Mouse (Mus musculus) intestine, embryonic 16.5 days (tissue): Measurements from ENCODE around the gene Rsl1d1. TPM values are rescaled to one million over a fixed set of nuclear protein-coding genes. Genes with fewer than 3 reads are reported as not detected.

Experiments
- ATAC-seq: fragments of 200-750 bp; cut with Nextera tagmentation; 2 replicates; pipeline ENCODE4 v1.8.0; 2017; ENCODE audit warnings: moderate TSS enrichment, moderate library complexity
- H3K27ac ChIP-seq: fragments of 300-500 bp; sonication (generic); 2 replicates; pipeline ENCODE4 v1.5.1; 2014; ENCODE audit warnings: mild to moderate bottlenecking, low read length
- H3K27me3 ChIP-seq: fragments of 300-500 bp; sonication (generic); replicated peaks from 2 replicates; pipeline ENCODE4 v1.6.1; 2014; ENCODE audit warnings: low read length, control low read depth, mixed read lengths; ENCODE audit not compliant: control insufficient read depth, insufficient read depth
- H3K36me3 ChIP-seq: fragments of 300-500 bp; sonication (generic); 2 replicates; pipeline ENCODE4 v1.6.1; 2014; ENCODE audit warnings: low read length, control low read depth; ENCODE audit not compliant: control insufficient read depth, insufficient read depth
- H3K4me1 ChIP-seq: fragments of 300-500 bp; sonication (generic); 2 replicates; pipeline ENCODE4 v1.6.1; 2014; ENCODE audit warnings: low read length, control low read depth, mixed read lengths; ENCODE audit not compliant: control insufficient read depth, insufficient read depth
- H3K4me2 ChIP-seq: fragments of 300-500 bp; sonication (generic); 2 replicates; pipeline ENCODE4 v1.6.1; 2014; ENCODE audit warnings: low read depth, low read length, control low read depth
- H3K4me3 ChIP-seq: fragments of 300-500 bp; sonication (generic); 2 replicates; pipeline ENCODE4 v1.5.1; 2014; ENCODE audit warnings: mild to moderate bottlenecking, low read length
- H3K9ac ChIP-seq: fragments of 300-500 bp; sonication (generic); 2 replicates; pipeline ENCODE4 v1.6.1; 2014; ENCODE audit warnings: low read depth, low read length
- H3K9me3 ChIP-seq: fragments of 300-500 bp; sonication (generic); 2 replicates; pipeline ENCODE4 v1.6.1; 2016; ENCODE audit warnings: low read length, control low read depth; ENCODE audit not compliant: control insufficient read depth
- WGBS: fragments of 180-500 bp; shearing (Covaris S2); extraction: QIAGEN DNeasy Blood & Tissue Kit; methylation state at CpG from one replicate; pipeline ENCODE4 v1.1.7; 2014; 5-methylcytosine and 5-hydroxymethylcytosine counted together
- polyA plus RNA-seq: library from polyadenylated mRNA; unstranded; fragments of >200 nt; fragmentation: Nextera tagmentation; extraction: Ambion mirVana; gene quantifications from 2 replicates; pipeline ENCODE4 v1.2.1, GENCODE M21; 2015

Rsl1d1 gene
- polyA plus RNA-seq, 1 experiment from 2014 or later = 170 TPM

DNA sequence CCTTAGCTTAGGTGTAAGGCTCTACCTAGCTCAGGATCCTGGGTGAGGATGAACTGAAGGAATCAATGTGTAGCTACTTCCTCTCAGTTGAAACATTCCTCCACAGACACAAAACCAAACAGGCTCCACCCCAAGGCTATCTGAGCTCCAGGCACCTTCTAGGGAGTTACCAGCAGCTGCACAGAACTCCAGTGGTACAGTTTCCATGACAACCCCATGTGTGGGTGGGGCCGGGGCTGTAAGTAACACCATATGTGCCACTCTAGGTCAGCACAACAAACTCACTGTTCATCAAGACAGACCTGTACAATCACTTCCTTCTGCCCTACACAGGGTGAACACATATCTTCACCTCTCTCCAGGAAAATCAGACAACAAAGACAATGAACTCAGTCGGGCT, 4.7 kb downstream of the Rsl1d1 start:
- no peaks in the 10 kb centered on the region; the same call in 1 of the 2 replicates for H3K4me1 ChIP-seq
- H3K27ac ChIP-seq = no peak overlapping the region
- no peaks in the 10 kb centered on the region for H3K27me3 ChIP-seq
- H3K36me3 ChIP-seq = peaks cover 24% of the 10 kb centered on the region
- no peak overlapping the region for H3K4me3 ChIP-seq
- no peak overlapping the region for H3K4me2 ChIP-seq
- 64% methylated on average over 2 of the region's 2 CpGs for WGBS
- no peak for ATAC-seq
- no peaks in the 10 kb centered on the region for H3K9me3 ChIP-seq
- no peak overlapping the region for H3K9ac ChIP-seq

DNA sequence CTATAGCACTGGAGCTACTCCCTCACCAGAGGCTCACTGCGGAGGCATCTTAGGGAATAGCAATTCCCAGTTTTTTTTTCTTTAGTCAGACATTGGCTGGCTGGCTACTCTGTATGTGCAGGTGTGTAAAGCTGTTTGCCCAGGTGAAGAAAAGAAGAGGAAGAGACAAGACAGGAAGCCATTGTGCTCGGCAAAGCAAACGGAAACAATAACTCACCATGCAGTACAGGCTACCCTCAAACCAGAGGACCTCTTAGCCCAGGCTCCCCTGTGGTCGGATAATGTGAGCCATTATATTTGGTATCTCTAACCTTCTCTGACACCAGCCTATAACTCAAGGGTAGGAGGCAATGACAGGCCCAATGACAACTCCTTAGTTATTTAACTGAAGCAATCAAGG, 6.1 kb downstream of the Rsl1d1 start:
- no peak overlapping the region for H3K4me3 ChIP-seq
- peaks cover 30% of the 10 kb centered on the region for H3K36me3 ChIP-seq
- ATAC-seq = no peak
- H3K27me3 ChIP-seq = no peaks in the 10 kb centered on the region
- H3K27ac ChIP-seq = no peak overlapping the region
- no peaks in the 10 kb centered on the region for H3K9me3 ChIP-seq
- H3K4me1 ChIP-seq = no peaks in the 10 kb centered on the region; the same call in 1 of the 2 replicates
- 90% methylated on average over 4 of the region's 4 CpGs for WGBS
- H3K4me2 ChIP-seq = no peak overlapping the region
- no peak overlapping the region for H3K9ac ChIP-seq

DNA sequence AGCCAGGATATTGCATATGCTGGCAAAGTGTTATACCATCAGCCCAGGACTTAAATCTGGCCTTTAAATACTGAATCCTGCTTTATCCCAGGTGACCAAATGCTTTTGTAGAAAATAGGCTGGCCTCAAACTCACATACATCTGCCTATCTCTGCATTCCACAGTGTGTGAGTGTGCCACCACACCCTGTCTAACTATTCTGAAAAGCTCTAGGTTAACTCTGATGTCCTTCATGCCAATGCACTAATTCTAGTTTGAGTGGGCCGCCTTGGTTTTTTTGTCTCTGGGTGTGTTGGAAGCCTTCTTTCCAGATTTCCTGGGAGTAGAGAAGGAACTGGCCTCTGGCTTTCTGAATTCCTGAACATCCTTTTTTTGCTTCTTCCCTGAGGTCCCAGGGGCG, 9.9 kb downstream of the Rsl1d1 start:
- H3K4me1 ChIP-seq = no peaks in the 10 kb centered on the region
- H3K4me3 ChIP-seq = no peak overlapping the region
- no peak overlapping the region for H3K4me2 ChIP-seq
- no peak for ATAC-seq
- 92% methylated on average over 2 of the region's 2 CpGs for WGBS
- H3K9ac ChIP-seq = no peak overlapping the region
- peaks cover 27% of the 10 kb centered on the region for H3K36me3 ChIP-seq
- H3K9me3 ChIP-seq = no peaks in the 10 kb centered on the region
- no peak overlapping the region for H3K27ac ChIP-seq
- H3K27me3 ChIP-seq = no peaks in the 10 kb centered on the region

DNA sequence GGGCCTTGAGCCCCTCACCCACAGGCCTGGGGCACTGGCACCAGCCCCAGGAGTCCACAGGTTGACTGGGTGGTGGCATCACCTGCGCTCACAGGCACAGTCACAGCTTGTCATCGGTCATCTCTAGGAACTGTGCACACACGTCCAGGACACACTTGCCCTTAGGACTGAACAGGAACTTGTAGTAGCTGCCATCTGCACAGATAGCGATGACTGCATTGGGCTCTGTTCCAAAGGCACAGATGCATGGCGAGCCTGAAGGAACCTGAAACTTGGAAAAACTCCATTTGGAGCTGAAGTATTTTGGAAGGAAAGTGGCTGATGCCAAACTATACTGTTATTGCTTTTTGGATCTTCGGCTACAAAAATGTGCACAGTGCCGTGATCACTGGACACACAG, 13.0 kb downstream of the Rsl1d1 start:
- no peak for ATAC-seq
- Histone ChIP-seq H3K36me3 (peaks cover 17% of the 10 kb centered on the region), H3K9ac (no peak overlapping the region), H3K4me1 (no peaks in the 10 kb centered on the region), H3K9me3 (no peaks in the 10 kb centered on the region), H3K27ac (no peak overlapping the region), H3K4me2 (no peak overlapping the region), H3K27me3 (no peaks in the 10 kb centered on the region), H3K4me3 (no peak overlapping the region)
- 87% methylated on average over 7 of the region's 7 CpGs for WGBS

DNA sequence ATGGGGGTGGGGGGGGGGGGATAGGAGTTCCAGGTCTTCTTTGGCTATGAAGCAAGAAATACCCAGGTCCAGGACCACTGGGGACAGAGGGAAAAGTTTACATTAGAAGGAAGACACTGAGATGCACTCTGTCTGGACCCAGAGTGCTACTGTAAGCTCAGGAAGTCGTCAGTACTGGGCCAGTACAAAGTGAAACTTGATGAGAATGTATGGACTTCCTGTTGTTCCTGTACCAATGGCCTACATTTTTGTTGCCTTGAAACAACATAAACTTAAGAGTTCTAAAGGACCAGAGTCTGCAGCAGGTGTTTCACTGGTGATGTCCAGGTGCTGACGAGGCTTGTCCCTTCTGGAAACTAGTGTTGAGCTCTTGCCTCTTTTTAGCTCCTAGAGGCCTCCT, 25.7 kb downstream of the Rsl1d1 start:
- no peaks in the 10 kb centered on the region for H3K27me3 ChIP-seq
- no peak overlapping the region for H3K4me3 ChIP-seq
- no peaks in the 10 kb centered on the region for H3K9me3 ChIP-seq
- peaks cover 24% of the 10 kb centered on the region; the same call in 1 of the 2 replicates for H3K4me1 ChIP-seq
- WGBS = 71% methylated on average over 2 of the region's 2 CpGs
- no peaks in the 10 kb centered on the region for H3K36me3 ChIP-seq
- H3K4me2 ChIP-seq = no peak overlapping the region
- no peak for ATAC-seq
- H3K27ac ChIP-seq = no peak overlapping the region
- H3K9ac ChIP-seq = no peak overlapping the region

DNA sequence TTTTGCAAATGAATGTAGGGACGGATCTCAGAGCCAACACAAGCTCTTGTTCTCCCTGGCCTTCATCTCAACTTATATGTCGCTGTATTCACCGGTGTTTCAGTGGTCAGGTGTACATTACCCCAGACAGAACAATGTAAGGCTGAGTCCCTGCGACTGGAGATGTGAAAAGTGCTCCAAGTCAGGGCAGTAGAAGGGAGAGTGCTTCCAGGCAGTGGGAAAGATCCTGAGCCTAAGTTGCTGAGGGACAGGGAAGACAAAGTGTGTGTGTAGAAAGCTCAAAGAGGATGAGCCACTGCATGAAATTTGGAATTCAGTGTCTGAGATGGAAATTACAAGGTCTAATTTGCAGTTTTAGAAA, 26.3 kb downstream of the Rsl1d1 start:
- Histone ChIP-seq H3K36me3 (no peaks in the 10 kb centered on the region), H3K4me1 (peaks cover 24% of the 10 kb centered on the region; the same call in 1 of the 2 replicates), H3K27ac (peak overlapping the region; percentile 64), H3K27me3 (no peaks in the 10 kb centered on the region), H3K4me3 (peak overlapping the region; percentile 97), H3K4me2 (peak overlapping the region; percentile 88), H3K9me3 (no peaks in the 10 kb centered on the region), H3K9ac (peak overlapping the region; percentile 95)
- WGBS = 5% methylated on average over 4 of the region's 4 CpGs
- no peak for ATAC-seq

DNA sequence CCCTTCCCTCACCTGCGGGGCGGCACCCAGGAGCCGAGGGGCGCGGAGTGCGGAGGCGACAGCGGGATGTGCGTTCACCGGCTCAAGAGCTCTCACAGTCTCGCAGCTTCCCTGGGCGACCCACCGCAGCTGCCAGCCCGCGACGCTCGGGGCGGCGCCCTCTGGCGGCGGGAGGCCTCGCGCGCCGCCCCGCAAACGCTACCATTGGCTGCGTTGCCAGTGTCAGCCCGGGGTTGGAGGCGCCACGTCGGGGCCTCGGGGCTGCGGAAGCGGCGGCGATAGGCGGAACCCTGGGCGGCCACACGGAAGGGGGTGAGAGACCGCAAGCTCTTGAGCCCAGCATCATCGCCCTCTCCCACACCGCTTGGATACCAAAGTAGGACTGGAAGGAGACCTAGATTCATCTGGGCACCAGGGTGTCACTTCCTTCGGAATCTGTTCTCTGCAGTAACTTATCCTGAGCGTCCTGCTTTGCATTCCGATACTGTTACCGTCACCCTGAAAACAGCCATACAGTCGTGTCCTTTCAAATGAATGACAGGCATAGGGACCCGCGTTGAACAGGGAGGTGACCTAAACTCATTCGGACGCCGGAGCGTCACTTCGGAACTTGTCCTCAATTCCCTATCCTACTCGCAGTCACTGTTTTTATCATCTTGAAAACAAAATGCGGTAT, 26.8 kb downstream of the Rsl1d1 start, which contains the start of gene Zc3h7a:
TSS of gene Zc3h7a (minus strand) at position 186 of the 676 bp plus-strand sequence.
- Histone ChIP-seq H3K9me3 (no peaks in the 10 kb centered on the region), H3K27me3 (no peaks in the 10 kb centered on the region), H3K4me3 (peak within 1 kb of the TSS; percentile 97), H3K36me3 (no peaks in the 10 kb centered on the region), H3K4me2 (peak within 1 kb of the TSS; percentile 88), H3K9ac (peak within 1 kb of the TSS; percentile 95), H3K27ac (peak within 1 kb of the TSS; percentile 94), H3K4me1 (peaks cover 24% of the 10 kb centered on the region; the same call in 1 of the 2 replicates)
- peak; percentile 96 for ATAC-seq
- WGBS = under 1% methylated on average over 50 of the region's 57 CpGs

DNA sequence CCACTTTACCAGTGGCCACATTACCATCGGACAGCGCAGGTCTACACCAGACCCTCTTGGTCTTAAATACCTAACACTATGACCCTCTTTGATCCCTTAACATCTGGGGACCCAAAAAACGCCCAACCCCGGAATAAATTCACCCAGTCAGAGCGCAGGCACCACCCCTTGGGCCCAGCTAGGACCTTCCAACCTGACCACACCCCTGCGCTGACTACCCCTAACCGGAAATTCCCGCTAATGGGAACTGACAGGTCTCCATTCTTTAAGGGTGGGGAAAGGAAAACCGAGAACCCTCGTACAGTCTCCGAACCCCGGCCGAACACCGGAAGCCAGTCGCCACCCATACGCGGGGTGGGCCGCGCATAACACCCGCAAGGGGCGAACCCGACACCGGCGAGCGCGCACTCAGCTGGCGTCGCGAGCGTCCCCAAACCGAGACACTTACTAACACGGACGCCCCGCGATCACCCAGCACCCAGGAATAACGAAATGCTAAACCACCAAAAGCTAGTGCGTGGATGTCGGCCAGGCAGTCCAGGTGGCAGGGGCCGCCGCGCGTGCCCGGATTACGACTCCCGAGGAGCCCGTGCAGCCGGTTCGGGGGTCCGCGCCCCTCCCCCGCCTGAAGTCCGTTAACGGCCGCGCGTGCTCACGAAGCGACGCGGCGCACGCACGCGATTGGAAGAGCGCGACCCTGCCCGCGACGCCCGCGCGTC, 27.5 kb downstream of the Rsl1d1 start:
- H3K9me3 ChIP-seq = no peaks in the 10 kb centered on the region
- H3K4me1 ChIP-seq = peaks cover 24% of the 10 kb centered on the region; the same call in 1 of the 2 replicates
- no peaks in the 10 kb centered on the region for H3K36me3 ChIP-seq
- H3K27ac ChIP-seq = peak overlapping the region; percentile 94
- peak; percentile 79 for ATAC-seq
- H3K9ac ChIP-seq = peak overlapping the region; percentile 95
- H3K4me2 ChIP-seq = peak overlapping the region; percentile 74
- WGBS = under 1% methylated on average over 72 of the region's 72 CpGs
- peak overlapping the region; percentile 97 for H3K4me3 ChIP-seq
- no peaks in the 10 kb centered on the region for H3K27me3 ChIP-seq

DNA sequence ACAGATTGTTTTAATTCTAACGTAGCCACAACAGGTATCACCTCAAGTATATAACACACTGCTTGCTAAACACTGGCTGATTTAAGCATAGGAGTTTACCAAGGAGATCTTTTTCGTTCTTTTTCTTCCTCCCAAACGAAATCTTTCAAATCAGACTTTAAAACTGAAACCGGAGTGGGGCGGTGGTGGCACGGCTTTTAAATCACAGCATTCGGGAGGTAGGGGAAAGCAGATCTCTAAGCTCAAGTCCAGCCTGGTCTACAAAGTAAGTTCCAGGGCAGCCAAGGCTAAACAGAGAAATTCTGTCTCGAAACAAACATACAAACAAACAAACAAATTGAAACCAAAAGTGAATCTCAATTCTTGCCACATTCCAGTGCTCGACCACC, 28.0 kb downstream of the Rsl1d1 start:
- no peaks in the 10 kb centered on the region for H3K36me3 ChIP-seq
- no peaks in the 10 kb centered on the region for H3K9me3 ChIP-seq
- peak overlapping the region; percentile 97 for H3K4me3 ChIP-seq
- H3K9ac ChIP-seq = peak overlapping the region; percentile 95
- ATAC-seq = no peak
- no peaks in the 10 kb centered on the region for H3K27me3 ChIP-seq
- H3K27ac ChIP-seq = peak overlapping the region; percentile 94
- 11% methylated on average over 9 of the region's 9 CpGs for WGBS
- peak overlapping the region; percentile 74 for H3K4me2 ChIP-seq
- H3K4me1 ChIP-seq = peaks cover 24% of the 10 kb centered on the region; the same call in 1 of the 2 replicates
